Mouse (Mus musculus) layer of hippocampus, adult 8-10 months (tissue): Measurements from ENCODE around the gene Dsn1. TPM values are rescaled to one million over a fixed set of nuclear protein-coding genes. Genes with fewer than 3 reads are reported as not detected.

ENCODE experiments used
- DNase-seq, 2 experiments: peaks; one replicate each; pipeline ENCODE4 v3.0.0; 2022; ENCODE audit warnings: low spot score in 2 of 2
- total RNA-seq, 4 experiments: library from RNA; stranded (reverse); gene quantifications; 2 replicates each; pipeline ENCODE4 v1.2.4; 2022

Dsn1 gene
- total RNA-seq, result 1 to 10 TPM; 4.5 to 6.3 (median 5.3) TPM

DNA sequence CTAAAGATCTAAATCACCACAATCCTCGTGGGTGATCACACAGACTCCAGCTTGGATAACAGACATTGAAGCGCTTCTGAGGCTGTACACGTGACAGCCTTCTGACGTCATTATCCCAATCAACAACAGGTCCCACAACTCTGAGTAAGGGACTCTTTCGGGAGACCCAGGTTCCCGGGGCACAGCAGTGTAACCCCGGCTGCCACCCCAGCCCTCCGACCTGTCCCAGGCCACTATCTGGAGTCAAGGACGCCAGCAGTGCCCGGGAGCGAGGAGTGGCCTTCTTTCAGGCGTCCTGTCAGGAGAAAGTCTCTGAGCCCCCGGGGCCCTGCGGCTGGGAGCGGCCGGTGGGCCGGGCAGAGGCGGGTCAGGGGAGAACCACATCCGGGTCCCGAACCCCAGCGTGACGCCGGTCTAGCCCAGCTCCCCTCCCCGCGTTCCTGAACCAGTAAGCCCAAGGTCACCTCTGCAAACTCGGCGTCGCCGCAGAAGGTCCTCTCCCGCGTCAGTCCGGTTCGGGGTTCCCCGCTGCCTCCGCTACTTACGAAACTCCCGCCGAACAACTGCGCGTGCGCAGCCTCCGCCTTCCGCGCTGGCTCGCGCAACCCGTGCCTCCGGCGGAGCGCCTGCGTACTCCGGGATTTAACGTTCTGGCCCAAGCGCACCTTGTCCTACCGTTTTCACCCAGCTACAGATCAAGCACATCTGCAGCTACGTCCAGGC, at the start of gene Dsn1:
TSS of gene Dsn1 (minus strand) at position 644 of the 723 bp plus-strand sequence.
- peak; percentile 76 to 89 for DNase-seq

DNA sequence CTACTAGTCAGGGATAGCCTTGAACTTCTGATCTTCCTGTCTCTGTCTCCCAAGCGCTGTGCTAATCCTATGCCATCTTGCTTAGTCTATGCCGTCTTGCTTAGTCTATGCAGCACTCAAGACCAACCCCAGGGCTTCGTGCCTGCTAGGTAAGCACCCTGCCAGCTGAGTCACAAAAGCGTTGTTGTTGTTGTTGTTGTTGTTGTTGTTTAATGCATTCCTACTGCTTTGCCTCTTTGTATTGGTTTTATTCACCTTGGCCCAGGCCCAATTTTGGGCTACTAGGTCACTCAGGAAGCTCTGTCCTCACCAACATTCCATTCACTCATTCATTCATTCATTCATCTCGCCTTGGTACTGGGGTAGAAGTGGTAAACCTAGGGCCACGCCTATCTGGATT, 48.8 kb upstream of the Dsn1 start:
- no peak for DNase-seq

DNA sequence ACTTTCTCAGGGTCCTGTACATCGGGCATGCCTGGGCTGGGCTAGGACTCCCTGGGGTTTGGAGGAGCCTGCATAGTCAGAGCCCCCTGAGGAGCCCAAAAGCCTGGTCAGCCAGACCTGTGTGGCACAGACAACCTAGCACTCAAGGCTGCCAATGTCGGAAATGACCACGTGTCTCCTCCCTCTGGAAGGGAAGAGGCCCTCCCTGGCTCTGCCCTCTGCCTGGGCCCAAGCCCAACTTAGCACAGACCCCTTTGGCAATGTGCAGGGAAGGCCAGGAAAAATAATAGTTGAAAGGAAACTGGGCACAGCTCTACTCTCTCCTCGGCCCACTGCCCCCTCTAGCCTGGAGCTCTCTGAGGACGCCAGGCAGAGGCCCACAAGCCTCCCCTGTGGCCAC, 47.9 kb upstream of the Dsn1 start:
- DNase-seq, result peak in 1 of 2 experiments; percentile 69

DNA sequence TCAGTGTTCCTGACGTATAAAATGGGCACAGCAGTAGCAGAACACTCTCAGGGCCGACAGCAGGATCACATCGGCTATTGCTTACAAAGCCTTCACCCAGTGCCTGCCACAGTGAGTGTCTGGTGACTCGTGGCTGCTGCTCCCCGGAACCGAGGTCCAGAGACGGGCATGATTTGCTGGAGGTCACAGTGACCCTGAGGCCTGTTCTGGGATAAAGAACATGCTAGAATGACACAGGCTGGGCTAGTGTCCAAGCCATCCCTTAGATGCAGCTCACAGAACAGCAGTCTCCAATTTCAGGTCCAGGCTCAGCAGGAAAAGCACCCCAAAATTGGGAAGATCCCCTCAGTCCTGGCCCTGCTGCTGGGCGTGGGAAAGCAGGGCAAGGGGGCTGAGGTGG, 47.3 kb upstream of the Dsn1 start:
- no peak for DNase-seq

DNA sequence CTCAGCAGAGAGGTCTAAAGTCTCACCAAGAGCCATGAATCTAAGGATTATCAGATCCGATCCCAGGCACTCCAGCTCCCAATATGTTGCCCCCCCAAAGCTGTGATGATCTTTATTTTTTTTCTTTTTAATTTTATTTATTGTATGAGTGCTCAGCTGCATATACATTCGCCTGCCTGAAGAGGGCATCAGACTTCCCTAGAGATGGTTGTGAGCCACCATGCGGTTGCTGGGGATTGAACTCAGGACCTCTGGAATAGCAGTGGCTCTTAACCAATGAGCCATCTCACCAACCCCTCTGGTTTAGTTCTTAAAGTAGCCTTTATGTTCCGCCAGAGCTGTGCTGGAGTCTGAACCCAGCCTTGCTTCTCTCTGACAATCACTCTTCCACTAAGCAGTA, 46.8 kb upstream of the Dsn1 start:
- DNase-seq, result no peak

DNA sequence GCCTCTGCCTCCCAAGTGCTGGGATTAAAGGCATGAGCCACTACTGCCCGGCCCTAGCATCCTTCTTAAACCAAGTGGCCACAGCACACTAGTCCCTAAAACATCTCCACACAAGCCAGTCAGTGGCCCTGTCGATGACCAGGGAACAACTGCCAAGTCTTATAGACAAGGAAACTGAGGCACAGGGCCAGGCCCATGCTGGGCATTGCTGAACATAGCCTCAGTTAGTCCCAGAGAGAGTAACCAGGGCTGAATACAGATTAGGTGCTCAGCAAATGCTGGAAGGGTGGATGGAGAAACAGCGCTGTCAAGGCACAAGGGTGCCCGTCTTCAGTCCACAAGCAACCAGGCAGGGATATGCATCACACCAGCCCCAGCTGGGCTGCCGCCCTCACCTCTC, 46.2 kb upstream of the Dsn1 start:
- no peak for DNase-seq

DNA sequence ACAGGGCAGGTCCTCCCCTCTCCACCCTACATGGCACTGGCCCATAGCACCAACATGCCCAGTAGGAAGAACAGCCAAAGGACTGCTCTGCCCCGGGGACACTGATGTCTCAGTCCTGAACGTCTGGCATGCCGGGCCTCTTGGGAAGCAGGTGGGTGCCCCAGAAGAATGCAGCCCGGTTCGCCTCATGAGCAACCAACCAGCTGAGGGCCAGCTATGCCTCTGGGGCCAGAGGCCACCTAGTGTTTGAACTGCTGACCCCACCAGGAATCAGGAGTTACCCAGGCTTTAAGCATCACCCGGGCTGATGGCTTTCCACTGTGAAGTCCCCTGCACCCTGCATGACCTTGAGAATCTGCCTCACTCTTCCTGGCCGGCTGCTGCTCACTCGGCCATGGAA, 45.5 kb upstream of the Dsn1 start:
- no peak for DNase-seq

DNA sequence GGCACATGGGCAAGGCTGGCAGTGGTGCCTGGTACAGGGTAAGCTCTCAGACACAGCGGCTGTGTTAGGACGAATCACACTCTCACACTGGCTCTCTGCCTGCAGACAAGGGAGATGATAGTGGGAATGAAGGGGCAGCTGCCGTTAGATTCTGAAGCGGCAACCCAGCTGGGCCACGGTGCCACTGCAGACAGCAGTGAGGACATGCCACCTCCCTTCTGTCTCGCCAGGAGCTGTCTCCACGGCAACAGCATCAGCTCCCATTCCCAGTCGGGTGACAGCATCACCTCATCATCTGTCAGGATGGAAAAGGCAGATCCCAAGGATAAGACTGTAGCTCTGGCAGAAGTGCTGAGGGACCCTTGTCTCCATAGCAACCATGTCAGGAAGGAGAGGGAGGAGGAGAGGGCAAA, 42.9 kb upstream of the Dsn1 start:
- peak; percentile 61 to 73 for DNase-seq

DNA sequence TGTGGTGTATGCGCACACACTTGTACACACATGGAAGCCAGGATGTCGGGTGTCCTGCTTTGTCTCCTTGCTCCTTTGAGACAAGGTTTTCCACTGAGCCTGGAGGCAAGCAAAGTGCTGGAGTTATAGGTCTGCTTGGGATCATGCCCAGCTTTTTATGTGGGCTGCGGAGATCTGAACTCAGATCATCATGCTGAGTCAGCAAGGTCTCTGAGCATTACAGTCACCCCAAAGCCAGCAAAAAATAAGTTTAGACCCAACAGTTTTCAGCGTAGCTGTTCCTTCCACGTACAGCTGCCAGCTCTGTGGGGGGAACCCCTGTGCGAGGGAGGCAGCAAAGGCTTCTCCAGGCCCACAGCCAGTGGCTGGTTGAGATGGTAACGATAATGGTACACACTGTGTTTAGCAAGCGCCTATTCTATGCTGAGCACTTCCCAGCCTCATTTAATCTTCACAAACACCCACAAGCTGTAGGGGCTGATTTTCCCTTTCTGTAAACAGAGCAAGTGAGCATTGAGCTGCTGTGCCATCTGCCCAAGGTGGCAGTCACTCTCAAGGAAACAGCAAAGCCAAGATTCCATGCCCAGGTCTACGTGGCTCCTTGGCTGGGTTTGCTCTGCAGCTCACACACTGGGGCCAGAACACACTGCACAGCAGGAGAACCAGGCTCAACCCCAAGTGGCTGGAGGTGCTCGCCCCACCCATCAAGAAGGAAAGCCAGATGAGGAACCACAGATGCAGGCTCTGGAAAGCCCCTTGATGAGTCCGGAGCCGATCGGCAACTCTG, 41.6 kb upstream of the Dsn1 start:
- DNase-seq, result peak; percentile 76 to 82

DNA sequence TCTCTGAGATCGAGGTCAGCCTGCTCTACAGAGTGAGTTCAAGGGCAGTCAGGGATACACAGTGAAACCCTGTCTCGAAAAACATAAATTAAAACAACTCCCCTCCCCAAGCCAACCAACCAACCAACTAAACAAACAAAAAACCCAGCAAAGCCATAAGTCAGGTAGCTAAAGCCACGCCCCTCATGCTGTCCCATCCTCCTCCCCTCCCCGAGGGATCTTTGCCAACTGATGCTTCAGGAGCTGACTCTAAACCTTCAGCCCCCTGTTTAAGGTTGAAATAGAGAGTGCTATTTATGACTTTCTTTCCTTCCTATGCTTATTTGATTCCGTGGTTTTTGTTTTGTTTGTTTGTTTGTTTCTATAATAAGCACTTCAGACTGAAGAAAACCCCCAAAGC, 40.0 kb upstream of the Dsn1 start:
- DNase-seq, result no peak

DNA sequence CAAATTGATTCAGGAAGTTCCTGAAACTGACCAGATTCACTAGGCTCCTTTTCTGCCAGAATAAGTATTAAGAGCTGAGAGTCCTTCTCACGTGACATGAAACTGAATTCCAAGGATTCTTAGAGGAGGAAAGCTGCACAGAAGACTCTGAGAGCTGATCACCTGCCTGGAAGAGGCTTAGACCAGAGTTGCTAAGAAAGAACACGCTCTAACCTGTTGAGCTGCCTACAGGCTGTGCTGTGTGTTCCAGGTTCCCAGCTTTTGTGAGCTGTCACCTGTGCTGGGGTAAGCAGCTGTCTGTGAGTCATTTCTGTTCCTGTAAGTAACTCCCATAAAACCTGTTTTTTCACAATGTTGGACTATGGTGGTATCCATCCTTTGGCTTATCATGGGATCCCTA, 39.0 kb upstream of the Dsn1 start:
- no peak for DNase-seq

DNA sequence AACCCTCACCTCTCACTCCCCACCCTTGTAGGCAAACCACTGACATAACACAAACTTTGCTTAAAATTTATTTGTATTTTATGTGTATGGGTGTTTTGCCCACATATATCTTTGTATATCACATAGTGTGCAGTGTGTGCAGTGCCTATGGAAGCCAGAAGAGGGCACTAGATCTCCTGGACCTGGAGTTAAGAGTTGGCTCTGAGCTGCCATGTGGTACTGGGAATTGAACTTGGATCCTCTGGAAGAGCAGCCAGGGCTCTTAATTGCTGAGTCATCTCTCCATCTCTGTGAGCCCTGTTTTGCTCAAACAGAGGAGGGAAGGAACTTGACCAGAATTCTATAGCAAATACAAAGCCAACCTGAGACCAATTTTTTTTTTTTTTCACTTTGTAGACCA, 37.0 kb upstream of the Dsn1 start:
- DNase-seq, result no peak

DNA sequence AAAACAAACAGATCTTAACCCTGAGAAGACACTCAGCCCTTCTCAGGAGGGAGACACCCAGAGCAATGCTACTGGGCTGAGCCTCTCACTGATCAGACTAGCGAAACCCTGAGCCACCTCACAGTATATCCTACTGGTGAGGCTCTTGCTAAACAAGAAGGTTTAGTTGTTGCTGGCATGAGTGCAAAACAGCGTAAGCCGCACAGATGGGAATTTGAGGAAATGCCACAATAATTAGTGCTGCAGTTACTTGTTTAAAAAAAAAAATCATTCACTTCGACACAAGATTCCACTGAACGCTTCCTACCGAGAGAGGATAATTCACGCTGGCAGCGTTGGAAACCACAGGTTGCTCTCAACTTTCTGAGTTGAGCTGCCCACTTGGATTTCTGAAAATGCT, 36.6 kb upstream of the Dsn1 start:
- DNase-seq, result peak in 1 of 2 experiments; percentile 71

DNA sequence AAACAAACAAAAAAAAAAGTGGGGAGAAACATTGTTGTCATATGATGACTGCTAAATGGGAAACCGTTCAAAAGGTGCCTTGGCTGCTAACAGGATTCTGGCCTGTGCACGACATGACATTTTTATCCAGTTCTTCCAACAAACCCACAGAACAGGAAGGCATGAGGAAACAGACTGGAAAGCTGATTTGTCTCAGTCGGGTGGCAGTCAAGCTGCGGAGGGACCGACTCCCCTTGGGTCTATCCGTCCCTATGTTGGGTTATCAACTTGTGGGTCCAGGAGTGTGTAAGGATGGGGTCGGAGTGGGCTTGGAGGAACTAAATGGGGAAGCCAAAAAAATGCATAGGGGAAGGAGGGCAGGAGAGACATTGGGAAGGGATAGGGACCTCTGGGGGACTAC, 34.5 kb upstream of the Dsn1 start:
- no peak for DNase-seq

DNA sequence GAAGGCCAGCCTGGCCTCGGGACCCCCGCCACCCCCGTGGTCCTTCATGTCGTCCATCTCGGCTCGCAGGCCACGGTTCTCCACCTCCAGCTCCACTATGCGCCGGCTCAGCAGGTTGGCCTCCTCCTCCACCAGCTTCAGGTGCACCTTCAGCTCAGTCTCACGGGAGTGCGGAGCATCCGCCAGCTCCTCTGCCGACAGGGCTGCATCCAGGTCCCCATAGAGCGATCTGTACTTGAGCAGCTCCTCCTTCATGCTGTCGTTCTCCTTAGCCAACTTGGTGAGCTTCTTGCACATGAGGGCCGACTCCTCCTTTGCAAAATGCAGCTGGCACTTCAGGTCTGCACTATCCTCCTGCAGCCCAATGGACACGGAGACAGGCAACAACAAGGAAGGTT, 33.7 kb upstream of the Dsn1 start:
- DNase-seq, result no peak

DNA sequence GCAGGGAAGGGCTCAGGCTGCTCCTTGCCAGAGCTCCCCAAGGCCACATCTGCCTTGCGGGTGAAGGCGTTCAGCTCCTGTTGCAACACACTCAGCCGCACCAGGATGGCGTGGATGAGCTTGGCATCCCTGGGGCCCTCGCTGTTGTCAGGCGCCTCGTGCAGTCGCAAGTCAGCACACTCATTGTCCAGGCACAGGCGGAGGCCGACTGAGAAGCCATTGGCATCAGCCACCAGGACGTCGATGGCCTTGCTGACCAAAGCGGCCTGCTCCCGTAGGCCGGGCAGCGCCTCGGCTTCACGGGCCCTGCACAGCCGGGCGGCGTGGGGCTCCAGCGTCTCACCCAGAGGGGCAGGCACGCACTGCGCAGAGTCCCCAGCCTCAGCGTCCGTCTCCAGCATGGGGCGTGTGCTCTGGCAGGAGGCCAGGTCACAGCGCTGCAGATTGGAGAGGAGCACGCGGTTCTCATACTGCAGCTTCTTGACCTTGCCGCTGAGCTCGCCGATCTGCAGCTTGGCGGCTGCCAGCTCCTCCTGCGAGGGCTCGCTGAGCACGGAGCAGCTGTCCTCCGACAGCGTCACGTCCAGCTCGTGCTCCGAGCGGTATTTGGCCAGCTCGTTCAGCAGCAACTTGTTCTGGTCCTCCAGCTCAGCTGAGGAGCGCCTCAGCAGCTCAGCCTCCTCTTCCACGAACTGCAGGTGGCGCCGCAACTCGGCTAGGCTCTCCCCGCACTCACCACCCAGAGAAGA, 33.1 kb upstream of the Dsn1 start:
- DNase-seq, result no peak

DNA sequence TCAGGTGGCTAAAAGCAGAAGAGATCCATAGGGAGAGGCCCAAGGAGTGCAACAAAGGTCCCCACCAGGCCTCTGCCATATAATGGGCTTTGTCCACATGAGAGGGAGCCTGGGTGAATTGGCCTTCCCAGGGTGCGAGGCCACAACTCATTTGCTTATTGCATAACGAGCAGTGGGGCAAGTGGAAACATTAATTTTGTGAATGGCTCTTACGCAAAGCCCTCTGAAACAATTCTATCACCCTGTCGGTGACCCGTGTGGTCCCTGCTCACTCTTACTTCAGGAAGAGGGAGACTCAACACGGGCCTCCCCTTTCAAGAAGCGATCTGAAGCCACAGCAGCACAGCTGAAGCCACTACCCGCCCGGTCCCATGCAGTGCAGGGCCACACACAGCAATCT, 30.3 kb upstream of the Dsn1 start:
- no peak for DNase-seq

DNA sequence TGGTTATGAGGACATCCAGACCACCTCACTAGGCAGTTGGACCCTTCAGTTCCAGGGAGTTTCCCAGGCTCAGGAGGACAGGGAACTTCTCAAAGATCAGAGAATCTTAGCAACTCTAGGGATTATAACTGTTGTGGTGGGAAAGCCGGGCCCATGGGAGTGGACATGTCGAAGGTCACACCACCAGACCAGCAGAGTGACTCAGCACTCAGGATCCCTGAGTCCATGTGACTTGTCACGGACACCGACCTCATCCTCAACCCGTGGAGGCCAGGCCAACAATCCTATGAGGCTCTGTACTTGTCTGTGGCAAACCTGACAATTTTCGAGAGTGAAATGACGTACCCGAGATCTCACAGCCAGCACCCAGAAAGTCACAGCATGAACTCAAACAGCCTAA, 29.4 kb upstream of the Dsn1 start:
- DNase-seq, result no peak

DNA sequence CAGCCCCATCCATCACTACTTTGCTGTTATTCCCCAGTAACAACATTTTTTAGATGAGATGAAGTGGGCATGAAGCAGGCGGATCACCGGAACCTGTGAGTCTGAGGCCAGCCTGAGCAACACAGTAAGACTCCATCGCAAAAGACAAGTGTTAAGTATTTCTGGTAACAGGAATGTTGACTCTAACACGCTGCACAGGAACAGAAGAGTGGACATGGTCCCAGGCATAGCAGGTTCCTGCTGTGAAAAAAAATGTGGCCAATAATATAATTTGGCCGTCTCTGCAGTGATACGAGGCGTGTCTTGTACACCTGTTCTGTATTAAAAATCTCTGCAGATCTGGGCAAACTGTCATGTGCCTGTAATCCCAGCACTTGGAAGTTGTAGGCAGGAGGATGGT, 28.4 kb upstream of the Dsn1 start:
- DNase-seq, result no peak

DNA sequence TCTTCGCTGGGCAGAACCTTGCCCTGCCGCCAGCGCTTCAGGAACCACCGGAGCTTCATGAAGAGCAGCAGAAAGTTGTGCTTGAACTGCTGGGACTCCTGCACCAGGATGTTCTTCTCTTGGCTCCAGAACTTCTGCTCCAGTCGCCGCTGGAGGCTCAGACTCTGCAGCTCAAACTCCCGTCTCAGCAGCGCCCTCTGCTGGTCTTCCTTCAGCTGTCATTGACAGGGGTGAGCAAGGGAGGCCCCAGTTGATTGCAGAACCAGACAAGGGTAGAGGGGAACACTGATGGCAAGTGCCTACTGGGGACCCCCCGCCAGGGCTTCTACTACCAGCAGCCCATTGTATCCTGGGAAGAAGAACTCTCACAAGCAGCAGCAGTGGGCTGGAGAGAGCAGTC, 23.9 kb upstream of the Dsn1 start:
- DNase-seq, result peak; percentile 70 to 86

DNA sequence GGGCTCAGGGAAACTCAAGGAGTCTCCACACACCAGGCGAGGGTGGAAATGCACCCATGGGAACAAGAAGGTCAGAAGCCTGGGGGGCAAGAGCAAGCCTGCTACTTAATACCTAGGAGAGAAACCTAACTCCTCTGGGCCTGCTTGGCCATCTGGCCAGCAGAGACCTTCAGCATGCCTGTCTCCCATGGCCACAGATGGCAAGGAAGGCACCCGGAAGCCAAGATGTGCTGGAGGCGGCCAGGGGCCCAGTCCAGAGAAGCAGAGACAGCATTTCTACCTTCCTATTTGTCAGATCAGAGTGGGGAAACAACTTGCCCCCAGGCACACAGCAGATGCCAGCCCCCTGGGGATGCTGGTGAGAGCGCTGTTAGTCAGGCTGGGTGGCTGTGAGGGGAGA, 21.3 kb upstream of the Dsn1 start:
- DNase-seq, result no peak
